Mouse (Mus musculus) central nervous system, embryonic 14 days (tissue): ENCODE measurements around the gene Adamtsl5. TPM values are rescaled to one million over a fixed set of nuclear protein-coding genes. Genes with fewer than 3 reads are reported as not detected.

ENCODE experiments used
- polyA plus RNA-seq: library from polyadenylated mRNA; depleted of rRNA; stranded (reverse); fragments of >200 nt; gene quantifications from 2 replicates; pipeline ENCODE4 v1.2.3, GENCODE M21; 2012; rRNA removed

Adamtsl5 gene
- 1.4 and 2.8 TPM in 2 replicates for polyA plus RNA-seq

DNA sequence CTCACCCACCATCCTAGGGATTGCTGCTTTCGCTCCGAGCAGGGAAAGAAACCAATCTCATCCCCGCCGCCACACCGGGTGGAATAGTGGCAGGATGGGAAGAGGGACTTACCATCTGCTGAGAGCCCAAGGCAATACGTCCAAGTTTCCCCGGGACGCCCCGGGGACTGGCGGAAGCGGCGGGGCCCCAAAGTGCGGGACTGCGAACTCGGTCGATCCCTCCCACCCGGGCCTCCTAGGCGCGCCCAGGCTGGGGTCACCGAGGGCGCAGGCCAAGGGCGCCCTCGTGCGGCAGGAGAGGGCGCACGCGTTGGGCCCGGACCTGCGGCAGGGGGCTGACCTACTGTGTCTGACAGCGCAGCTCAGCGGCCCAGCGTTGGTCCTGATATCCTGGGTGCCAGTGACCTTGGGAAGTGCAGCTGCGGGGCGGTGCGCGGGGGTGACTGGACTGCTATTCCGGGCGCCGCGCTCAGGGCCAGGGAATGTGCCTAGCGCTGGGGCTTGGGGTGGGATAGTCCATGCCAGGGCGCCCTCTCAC is at the start of gene Adamtsl5:
Gene Adamtsl5 (minus strand): TSS at position 169 of the 538 bp plus-strand sequence.

DNA sequence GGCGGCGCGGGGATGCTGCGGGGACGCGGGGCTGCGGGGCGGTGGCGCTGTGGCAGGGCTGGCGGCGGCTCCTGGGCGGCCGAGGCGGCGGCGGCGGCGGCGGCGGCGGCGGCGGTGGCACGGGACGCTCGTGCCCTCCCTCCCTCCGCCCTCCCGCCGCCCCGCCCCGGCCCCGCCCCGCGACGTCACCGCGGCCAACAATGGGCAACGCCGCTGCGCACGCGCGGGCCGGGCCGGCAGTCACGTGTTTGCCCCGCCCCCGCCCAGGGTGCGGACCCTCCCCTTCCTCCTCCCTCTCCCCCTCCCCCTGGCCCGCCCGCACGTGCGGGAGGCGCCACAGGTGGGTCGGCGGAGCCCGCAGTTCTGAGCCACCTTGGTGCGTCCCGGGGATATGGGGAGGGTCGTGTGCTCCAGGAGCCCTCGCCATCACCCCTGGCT is 39.3 kb upstream of the Adamtsl5 start, which contains the start of gene Mex3d:
Gene Mex3d (minus strand): TSS at position 138 of the 438 bp plus-strand sequence.

DNA sequence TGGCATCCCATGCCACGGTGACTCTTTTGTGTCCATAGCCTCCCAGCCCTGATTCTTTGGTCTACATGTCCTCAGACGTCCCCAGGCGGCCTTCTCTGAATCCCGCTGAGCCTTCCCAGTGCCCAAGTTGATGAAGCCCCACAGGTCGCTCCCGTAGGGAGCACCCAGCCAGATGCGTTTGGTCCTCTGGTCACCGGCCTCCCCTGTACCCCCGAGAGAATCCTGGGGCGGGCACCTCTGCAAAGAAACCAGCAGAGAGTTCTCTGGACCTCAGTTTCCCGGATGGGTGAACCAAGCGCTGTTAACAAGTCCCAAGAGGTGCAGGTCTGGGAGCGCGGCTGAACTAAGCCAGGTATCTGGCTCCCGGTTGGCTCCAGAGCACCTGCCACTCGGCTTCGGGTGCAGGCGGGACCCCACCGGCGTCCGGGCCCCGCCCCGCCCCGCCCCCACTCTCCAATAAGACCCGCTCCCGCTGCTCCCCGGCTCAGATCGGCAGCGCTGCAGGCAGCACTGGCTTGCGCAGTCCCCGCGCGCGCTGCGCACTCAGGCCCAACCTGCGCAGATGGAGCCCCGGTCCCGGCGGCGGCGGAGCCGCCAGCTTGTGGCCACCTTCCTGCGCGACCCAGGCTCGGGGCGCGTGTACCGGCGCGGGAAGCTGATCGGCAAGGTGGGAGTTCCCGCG is 7.9 kb upstream of the Adamtsl5 start, which contains the start of gene Plk5:
Gene Plk5 (plus strand): TSS at position 459 of the 682 bp plus-strand sequence.

DNA sequence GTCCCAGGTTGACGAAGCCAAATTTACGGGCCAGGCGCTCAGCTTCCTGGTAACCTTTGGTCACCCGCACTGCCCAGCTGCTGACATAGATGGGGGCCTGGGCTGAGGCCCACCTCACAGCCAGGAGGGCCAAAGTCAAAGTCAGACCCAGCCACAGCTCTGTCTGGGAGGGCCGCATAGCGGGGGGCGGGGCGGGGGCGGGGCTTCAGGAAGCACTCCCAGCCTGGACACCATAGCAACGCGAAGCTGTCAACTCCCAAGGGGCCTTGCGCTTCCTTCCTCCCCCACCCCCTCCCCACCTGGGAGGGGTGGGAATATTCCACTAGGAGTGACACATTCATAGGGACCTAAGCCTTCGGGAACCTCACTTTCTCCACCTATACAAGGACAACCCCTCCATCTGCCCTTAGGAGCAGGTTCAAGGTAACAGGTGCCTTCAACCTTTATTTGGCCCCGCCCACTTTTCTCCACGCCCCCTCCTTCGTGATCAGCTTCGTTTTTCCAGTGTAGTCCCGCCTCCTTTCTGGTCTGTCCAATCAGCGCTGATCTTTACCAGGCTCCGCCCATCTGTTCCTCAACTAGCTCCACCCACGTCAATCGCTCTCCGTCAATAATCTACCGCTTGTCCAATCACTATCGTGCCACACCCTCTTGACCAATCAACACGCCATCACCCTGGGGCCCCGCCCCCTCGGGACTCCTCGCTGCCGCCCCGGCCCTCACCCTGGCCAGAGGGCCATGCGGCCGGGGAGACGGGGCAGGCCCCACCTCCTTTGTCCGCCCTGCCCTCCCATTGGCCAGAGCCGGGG is 18.7 kb downstream of the Adamtsl5 start, which contains the start of the genes Pcsk4 and Reep6:
Gene Pcsk4 (minus strand): TSS at position 226 of the 809 bp plus-strand sequence.
Gene Reep6 (plus strand): TSS at position 681 of the 809 bp plus-strand sequence.

DNA sequence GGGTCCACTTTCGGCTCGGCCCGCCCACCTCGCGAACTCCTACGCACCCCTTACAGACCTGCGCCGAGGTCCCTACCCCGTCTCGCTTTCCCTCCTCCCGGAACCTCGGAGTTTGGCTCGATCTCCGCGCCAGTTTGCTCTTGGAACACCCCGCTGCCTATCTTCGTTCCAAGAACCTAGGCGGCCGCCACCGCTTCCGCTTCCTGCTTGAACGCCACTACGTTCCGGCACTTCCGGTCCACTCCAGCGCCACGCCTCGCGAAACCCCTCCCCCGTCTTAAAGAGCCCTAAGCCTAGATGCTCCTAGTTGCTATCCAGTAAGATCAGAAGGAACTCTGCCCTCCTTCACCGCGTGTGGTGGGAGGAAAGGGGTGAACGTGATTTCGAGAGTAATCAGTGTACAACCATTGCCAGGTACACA is 27.9 kb downstream of the Adamtsl5 start, which contains the start of gene 2310011J03Rik:
Gene 2310011J03Rik (minus strand): TSS at position 198 of the 421 bp plus-strand sequence.

DNA sequence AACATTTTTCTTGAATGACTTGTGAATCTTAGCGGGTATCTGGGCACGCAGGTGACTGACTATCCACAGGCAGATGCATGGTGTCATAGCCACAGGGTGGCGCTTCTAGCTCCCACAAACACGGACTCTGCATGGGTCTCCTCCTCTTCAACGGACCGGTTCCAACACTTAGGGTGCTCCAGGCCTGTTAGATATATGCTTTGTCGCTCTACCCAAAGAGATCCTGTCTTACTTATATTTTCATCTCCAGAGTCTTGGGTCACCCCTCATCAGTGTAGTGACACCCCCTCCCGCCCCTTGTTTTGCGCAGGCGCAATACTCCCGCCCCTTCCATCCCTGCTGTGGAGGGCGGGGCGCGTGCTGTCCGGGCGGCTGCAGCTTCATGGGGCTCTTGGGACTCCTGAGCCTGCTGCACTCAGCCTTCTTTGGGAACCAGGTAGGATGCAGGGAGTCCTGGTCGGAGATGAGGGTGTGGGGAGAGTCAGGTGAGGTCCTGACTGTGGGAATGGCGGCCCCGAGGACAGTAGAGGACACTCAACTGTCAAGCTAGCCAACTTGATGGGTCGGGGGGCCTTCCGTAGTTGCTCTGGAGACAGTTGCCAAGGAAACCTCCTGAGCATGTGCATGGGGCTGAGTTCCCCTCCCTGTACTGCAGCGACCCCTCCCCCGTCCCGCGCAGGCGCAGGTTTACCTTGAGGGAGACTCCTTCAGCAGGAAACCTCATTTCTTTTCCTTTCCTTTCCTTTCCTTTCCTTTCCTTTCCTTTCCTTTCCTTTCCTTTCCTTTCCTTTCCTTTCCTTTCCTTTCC is 52.4 kb downstream of the Adamtsl5 start, which contains the start of gene Apc2:
Gene Apc2 (plus strand): TSS at position 360 of the 808 bp plus-strand sequence.

DNA sequence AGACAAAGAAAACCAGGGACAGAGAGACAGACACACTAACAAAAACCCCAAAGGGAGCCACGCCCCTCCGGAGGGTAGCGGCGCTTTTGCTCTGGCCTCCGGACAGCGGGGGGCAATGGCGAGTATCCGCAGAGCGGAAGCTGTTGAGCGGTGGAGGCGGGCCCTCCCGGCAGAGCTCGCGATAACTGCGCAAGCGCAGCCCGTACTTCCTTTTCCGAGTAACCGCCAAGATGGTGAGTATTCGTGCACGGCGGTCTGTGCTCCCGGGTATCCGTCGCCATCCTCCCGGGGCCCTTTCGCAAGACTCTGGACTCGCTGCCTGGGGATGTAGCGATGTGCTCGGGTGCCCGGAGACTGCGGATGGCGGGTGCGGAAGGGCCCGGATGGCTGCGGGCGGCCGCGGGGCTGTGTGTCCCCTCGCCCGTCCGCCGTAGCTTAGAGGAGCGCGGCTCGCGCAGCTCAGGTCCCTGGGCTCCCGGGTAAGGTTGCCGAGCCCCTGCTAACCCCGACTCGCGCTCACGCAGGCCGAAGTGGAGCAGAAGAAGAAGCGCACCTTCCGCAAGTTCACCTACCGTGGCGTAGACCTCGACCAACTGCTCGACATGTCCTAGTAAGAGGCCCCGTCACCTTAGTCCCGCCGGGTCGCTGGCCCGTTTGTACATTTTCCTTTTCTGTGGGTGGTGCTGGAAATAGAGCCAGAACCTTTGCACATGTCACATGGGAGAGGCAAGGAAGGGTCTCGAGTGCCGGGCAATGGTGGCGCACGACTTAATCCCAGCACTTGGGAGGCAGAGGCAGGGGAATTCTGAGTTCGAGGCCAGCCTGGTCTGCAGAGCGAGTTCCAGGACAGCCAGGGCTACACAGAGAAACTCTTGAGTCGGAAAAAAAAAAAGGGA is 55.7 kb downstream of the Adamtsl5 start, which contains the start of gene Rps15:
Gene Rps15 (plus strand): TSS at position 203 of the 896 bp plus-strand sequence.

Other genes with a start within 250 kb of the Adamtsl5 start
- gene Sbno2, start 242.8 kb downstream of the Adamtsl5 start, polyA plus RNA-seq = 28.9 and 30.5 TPM in 2 replicates
- gene Stk11, start 232.6 kb downstream of the Adamtsl5 start, polyA plus RNA-seq = 122 and 127 TPM in 2 replicates
- 370 and 392 TPM in 2 replicates for gene Atp5d, start 209.8 kb downstream of the Adamtsl5 start, polyA plus RNA-seq
- 141 and 148 TPM in 2 replicates for gene Cbarp, start 207.6 kb downstream of the Adamtsl5 start, polyA plus RNA-seq
- 166 and 189 TPM in 2 replicates for gene Midn, start 200.1 kb downstream of the Adamtsl5 start, polyA plus RNA-seq
- 465 and 485 TPM in 2 replicates for gene Cirbp, start 182.4 kb downstream of the Adamtsl5 start, polyA plus RNA-seq
- gene 1600002K03Rik, start 175.5 kb downstream of the Adamtsl5 start, polyA plus RNA-seq = 19.6 and 22.3 TPM in 2 replicates
- gene Efna2, start 168.9 kb downstream of the Adamtsl5 start, polyA plus RNA-seq = 44.2 and 45.0 TPM in 2 replicates
- gene Mum1, start 122.0 kb downstream of the Adamtsl5 start, polyA plus RNA-seq = 67.3 and 73.6 TPM in 2 replicates
- gene Ndufs7, start 99.3 kb downstream of the Adamtsl5 start, polyA plus RNA-seq = 288 TPM in 2 replicates
- 15.4 and 28.3 TPM in 2 replicates for gene Gamt, start 87.4 kb downstream of the Adamtsl5 start, polyA plus RNA-seq
- gene Dazap1, start 86.9 kb downstream of the Adamtsl5 start, polyA plus RNA-seq = 207 and 232 TPM in 2 replicates
- gene Rps15, start 56.0 kb downstream of the Adamtsl5 start, polyA plus RNA-seq = 2,757 and 2,767 TPM in 2 replicates
- gene Apc2, start 52.4 kb downstream of the Adamtsl5 start, polyA plus RNA-seq = 145 and 166 TPM in 2 replicates
- 29.7 and 29.8 TPM in 2 replicates for gene 2310011J03Rik, start 27.9 kb downstream of the Adamtsl5 start, polyA plus RNA-seq
- gene Pcsk4, start 18.9 kb downstream of the Adamtsl5 start, polyA plus RNA-seq = 4.5 and 6.3 TPM in 2 replicates
- gene Reep6, start 18.5 kb downstream of the Adamtsl5 start, polyA plus RNA-seq = 2.2 and 3.2 TPM in 2 replicates
- 2.6 and 2.9 TPM in 2 replicates for gene Plk5, start 8.0 kb upstream of the Adamtsl5 start, polyA plus RNA-seq
- 86.4 and 98.5 TPM in 2 replicates for gene Mex3d, start 39.2 kb upstream of the Adamtsl5 start, polyA plus RNA-seq
- gene Mbd3, start 51.1 kb upstream of the Adamtsl5 start, polyA plus RNA-seq = 273 and 295 TPM in 2 replicates
- gene Uqcr11, start 58.4 kb upstream of the Adamtsl5 start, polyA plus RNA-seq = 870 and 900 TPM in 2 replicates
- gene Tcf3, start 85.2 kb upstream of the Adamtsl5 start, polyA plus RNA-seq = 145 and 156 TPM in 2 replicates
- gene Onecut3, start 146.4 kb upstream of the Adamtsl5 start, polyA plus RNA-seq = 4.1 and 6.6 TPM in 2 replicates
- 0.58 and 0.81 TPM in 2 replicates for gene Atp8b3, start 190.7 kb upstream of the Adamtsl5 start, polyA plus RNA-seq
- gene Rexo1, start 213.1 kb upstream of the Adamtsl5 start, polyA plus RNA-seq = 59.5 and 61.4 TPM in 2 replicates
- 13.9 and 14.8 TPM in 2 replicates for gene Klf16, start 228.9 kb upstream of the Adamtsl5 start, polyA plus RNA-seq
- gene Abhd17a, start 241.9 kb upstream of the Adamtsl5 start, polyA plus RNA-seq = 126 and 131 TPM in 2 replicates